Mouse (Mus musculus) B cell, adult 2 months (primary cell): ENCODE measurements around the gene Pcna.
"Not testable (repeated sequence)": the region's sequence is repeated elsewhere in the genome, so short reads cannot be mapped to it uniquely, and the experiment has no call there.

ENCODE experiments used
- DNase-seq, 2 experiments: peaks; one replicate each; pipeline ENCODE4 v3.0.0; 2022

Gene Pcna

DNA sequence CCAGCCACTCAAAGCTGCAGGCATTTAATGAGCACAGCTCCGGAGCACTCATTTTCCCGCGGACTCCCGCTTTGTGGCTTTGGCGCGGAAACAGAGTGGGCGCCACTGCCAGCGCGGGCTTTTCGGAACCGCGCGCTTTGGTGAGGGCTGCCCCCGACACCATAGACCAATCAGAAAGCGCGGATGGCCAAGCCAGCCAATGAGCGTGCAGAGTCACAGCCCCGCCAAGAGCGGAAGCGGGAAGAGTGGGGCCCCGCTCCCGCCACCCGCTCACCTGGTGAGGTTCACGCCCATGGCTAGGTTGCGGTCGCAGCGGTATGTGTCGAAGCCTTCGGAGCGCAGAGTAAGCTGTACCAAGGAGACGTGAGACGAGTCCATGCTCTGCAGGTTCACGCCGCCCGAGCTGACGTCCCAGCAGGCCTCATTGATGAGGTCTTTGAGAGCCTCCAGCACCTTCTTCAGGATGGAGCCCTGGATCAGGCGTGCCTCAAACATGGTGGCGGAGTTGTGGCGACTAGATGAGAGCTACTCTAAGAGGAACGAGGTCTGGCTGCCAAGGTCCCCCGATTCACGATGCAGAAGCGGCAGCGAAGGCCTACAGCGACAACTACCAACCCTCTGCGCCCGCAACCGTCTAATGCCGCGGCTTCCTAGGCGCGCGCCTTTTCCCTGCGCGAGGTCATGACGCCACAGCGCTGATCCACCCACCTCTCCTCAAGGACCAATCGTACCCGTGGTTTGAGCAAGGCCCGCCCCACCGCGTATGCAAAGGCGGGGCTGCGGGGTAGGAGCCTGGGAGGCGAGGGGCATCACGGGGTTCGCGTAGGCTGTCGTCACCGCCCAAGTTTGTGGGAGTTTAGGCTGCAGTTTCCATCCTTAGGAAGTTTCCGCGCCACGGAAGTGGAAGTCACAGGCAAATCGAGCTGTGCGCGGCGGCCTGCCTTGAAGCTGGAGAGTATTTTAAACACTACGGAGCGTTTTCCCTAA, at the start of gene Pcna:
Gene Pcna, minus strand, starts transcription at position 773 of the 987 bp plus-strand sequence.
- DNase-seq, result peak; percentile 97 to 98

DNA sequence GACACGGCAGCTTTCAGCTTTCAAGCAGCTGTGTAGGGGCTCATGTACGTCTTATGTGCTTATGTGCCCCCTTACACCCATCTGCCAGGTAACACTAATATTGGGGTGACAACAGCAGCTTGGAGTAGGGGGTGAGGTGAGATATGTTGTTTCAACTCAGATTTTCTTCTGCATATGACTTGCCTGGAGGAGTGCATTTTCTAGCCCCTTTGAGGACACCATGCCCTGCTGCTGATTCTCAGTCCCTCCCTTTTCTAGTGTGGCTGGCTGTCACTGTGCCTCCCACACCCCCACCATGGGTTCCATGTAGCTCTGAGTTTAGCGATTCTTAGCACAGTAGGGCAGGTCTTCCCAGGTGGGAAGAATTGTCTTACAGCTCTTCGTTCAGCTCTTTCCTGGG, 48.3 kb upstream of the Pcna start:
- DNase-seq, result no peak

DNA sequence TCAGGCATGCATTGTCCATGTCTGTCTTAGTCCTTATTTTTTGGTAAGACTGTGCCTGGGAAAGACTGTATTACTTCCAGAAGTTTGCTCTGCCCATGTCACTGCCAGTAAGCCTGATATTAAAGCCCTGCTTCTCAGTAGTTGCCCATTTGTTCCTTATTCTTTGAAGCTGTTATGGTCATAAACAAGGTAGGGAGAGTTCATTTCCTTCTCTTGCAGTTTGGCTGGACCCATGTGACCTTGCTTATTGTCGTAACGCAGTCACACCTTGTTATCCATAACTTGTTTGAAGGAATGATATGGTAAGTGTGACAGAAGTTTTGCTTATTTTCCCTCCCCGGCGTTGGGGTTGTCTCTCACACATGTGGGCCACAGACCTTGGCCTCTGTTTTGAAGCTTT, 45.1 kb upstream of the Pcna start:
- DNase-seq, result no peak

DNA sequence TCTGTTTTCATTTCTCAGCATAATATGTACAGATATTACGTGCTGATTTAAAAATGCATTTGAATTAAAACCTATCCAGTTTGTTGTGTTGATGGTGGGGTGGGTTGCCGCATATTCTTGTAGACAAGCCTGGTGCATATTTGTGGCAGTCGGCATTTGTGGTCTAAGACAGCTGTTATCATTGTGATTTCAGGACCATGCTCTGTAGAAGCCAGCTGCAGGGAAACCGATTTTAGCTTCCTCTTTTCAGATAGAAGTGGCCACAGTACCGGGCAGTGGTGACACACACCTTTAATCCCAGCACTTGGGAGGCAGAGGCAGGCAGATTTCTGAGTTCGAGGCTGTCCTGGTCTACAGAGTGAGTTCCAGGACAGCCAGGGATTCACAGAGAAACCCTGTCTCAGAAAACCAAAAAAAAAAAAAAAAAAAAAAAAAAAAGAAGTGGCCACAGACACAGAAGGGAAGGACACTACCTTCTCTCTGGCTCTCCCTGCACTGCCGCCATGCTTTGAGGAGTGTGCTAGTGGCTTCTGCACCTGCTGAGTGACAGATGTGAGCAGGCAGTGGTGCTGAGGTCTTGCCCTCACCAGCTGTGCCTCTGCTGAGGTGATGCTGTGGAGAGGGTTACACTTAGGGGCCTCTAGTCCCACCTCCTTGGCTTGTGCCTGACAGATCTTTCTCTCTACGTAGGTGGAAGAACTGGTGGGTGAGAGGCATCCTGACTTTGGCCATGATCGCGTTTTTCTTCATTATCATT, 40.8 kb upstream of the Pcna start:
- DNase-seq, result no peak

DNA sequence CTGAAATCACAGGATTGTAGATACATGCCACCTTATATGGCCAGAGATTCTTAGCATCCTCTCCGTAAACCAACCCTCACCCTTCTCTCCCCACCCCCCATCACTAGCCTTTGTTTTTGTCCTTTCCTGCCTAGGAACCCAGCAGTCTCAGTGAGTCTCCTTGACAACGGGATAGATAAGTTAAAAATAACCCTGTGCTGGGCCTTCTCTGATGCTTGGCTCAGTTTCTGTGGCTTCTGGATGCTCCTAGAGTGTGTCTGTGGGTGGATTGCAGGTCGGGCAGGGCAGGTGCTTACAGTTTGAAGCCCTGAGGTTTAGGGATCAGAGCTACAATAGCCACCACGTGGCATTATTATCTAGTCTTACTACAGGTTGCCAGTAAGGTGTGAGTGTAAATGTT, 39.0 kb upstream of the Pcna start:
- DNase-seq, result no peak

DNA sequence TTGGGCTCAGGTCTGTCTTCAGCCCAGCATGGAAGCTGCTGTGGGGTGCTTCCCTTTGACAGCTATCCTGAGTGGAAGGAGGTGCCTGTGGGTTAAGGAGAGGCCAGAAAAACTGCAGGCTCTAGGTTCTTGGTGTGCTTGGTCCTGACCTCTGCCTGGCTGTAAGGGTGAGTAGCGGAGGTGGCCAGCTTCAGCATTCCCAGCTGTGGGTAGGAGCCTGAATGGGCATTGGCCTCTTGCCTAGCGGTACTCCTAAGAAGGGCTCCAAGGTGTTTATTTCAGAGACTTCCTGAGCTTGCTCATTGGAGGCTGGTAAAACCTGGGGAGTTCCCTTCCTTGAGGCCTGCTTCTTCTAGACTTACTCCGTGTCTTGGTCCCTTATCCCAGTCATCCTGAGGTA, 38.2 kb upstream of the Pcna start:
- DNase-seq, result no peak

DNA sequence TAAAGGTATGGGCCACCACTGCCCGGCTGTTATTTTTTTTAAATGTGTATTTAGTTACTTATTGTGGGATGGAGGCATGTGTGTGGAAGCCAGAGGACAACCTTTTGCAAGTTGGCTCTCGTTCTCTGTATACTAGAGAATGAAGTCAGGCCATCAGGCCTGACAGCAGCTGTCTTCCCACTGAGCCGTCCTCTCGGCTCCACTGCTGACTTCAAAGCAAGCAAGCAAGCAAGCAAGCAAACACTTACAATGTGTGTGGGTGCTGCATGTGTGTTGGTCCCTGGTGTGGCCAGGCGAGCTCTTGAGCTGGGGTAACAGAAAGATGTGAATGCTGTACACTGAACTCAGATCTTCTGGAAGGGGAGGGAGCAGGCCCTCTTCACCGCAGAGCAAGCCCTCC, 37.7 kb upstream of the Pcna start:
- no peak for DNase-seq

DNA sequence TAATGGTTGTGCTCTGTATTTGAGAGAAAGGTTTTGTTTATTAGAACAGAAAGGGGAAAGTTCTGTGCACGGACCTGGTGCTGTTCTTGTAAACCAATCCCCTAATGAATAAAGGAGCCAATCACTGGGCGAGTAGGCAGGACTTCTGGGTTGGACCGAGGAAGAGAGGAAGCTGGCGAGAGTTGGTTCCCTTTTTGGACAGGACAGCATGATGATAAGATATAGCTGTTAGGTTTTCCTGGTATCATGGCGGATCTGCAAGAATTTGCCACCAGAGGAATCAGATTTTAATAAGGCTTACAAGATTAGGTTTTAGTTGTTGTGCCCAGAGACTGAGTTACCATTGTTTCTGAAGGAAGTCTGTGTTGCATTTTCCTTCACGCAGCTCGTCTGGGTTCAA, 36.1 kb upstream of the Pcna start:
- DNase-seq, result not testable (repeated sequence)

DNA sequence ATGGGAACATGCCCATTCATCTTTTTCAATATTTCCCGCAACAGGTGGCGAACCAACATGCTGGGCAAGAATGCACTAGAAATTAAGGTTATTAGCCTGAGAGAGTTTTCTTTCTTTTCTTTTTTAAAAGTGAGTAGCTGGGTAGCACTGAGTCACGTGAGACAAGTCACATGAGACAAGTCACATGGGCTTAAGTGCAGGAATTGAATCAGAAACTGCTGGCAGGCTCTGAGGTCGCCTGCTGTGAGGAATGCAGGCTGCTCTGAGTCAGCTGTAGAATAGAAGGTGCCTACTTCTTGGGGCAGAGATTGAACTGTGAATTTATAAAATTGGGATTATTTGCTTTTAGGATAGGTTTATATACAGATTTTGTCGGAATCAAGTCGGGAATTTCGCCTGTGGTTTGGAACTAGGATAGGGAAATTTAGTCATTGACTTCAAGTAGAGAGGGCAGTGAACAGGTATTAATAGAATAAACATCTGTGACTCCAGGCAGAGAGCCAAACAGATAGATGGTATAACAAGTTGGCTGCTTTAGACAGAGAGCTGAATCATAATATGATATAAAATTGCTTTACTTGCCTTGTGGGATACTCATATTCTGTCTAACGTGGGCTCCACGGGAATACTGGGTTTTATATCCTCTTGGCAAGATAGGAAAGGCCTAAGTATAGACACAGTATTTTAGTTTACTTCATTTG, 33.4 kb upstream of the Pcna start:
- no peak for DNase-seq

DNA sequence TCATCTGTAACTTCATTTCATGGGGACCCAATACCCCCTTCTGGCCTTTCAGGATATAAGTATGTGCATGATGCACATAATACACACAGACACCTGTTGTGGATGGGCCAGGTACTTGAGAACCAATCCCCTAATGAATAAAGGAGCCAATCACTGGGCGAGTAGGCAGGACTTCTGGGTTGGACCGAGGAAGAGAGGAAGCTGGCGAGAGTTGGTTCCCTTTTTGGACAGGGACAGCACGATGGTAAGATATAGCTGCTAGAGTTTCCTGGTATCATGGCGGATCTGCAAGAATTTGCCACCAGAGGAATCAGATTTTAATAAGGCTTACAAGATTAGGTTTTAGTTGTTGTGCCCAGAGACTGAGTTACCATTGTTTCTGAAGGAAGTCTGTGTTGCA, 32.6 kb upstream of the Pcna start:
- DNase-seq, result not testable (repeated sequence)

DNA sequence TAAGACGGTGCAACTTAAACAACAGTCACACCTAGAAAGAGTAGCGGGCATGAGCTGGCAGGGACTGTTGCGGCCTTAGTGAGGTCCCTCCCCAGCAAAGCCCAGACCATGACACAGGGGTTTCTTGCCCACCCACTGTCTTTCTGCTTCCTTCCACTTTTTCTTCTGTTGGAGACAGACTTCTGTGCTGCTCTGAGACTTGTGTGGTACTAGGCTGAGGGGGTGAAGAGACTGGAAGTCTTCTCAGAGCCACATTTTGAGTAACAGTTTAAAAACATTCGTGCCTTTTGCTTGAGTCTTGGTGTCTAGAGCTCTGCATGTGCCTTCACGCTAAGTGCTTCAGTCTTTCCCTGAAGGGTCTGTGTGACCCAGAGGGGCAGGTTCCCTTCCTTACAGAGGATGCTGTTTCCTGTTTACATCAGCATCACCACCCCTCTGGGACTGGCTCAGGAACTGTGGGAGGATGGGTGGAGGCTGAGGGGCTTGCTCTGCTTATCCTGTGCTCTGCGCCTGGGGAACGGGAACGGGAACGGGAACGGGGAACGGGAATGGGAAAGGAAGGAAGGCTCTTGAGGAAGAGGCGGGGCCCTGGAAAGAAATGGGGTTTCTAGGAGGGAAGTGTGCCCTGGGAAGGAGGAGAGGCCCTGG, 31.5 kb upstream of the Pcna start:
- no peak for DNase-seq

DNA sequence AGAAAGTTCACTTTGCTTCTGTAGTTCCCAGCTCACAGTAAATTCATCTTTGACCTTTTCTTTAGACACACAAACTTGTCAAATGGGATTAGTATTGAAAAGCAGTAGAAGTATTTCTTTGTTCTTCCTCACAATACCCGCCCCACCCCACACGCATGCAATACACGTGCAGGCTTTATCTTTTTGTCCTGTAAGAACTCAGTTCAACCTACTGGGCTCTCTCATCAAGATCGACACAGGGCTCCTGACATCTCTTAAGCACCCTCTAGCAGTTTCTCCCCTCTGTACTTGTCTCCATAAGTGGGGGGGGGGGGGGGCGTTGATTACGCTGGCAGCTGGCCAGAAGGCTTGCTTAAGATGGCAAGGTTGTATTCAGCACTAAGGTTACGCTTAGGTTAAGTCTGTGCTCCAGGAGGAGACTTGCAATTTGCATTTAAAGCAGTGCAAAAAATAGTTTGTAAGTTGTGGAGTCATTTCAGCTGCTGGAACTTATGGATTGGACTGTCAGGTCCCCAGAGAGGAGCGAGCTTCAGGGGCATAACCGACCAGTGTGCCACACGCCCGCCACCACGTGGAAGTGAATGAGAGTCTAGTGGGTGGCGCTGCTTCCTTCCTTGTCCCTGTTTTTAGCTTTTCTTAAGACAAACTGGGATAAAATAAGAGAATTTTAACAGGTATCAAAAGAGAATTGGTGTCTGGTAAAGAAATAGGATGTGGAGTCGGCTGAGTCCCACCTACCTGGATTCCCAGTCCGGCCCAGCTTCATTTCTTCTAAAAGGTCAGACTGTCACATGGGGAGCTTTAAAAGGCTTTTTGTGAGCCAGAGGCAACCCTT, 30.3 kb upstream of the Pcna start:
- no peak for DNase-seq

DNA sequence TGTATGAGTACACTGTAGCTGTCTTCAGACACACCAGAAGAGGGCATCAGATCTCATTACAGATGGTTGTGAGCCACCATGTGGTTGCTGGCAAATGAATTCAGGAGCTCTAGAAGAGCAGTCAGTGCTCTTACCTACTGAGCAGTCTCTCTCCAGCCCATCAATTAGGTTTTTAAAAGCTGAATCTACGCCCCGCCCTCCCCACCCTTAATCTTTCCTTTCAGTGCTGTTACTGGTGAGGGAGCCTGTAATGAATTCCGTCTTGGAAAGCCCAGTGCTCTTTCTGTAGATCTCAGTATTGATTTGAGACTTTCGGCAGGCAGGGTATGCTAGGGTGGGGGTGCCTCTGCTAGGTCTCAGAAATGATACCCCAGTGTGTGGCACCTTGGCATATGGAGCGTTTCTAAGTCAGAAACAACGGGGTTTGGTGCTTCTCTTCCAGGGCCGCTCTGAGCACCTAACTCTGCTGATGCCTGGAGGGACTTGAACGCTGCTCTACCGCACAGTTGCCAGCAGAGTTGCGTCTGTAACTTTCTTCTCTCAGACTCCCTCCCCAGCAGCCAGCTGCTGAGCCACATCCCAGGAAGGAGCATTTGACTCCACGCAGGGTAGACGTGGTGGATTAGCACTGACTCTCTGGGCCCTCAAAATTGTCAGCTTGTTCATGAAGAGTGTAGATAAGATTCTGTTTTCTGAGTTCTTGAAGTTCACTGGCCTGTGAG, 29.5 kb upstream of the Pcna start:
- DNase-seq, result no peak

DNA sequence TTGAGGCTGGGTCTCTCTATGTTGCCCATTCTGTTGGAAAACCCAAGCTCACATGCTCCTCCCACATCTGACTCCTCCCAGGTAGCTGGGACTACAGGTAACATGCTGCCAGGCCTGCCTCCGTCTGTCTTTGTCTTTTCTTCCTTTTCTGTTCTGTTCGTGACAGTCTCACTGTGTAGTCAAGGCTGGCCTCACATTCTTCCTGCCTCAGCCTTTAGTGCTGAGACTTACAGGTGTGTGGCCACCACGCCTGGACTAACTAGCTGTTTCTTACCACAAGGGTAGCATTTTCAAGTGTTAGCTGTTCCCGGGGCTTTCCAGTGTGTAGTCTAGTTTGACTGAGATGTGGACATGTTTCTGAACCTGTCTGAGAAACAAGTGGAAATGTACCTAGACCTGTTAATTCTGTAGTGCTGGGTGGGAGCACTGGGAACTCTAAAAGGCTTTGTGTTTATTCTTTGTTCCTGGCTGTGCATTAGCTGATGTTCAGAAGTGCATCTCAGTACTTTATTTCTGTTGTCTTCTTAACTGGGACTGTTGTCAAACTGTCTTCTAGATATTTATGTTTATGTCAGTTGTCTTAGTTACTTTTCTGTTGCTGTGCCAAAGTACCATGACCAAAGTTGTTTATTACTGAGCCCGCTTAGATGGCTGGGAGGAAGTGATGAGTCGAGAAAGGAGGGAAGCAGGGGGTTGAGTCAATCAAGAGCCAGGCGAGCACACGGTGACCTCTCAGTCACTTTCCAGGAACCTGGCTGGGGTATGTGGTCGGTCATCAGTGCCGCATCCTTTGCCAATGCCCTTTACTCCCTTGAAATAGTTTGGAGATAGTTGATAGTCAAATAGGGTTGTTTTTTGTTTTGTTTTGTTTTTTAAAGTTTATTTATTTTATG, 28.7 kb upstream of the Pcna start:
- peak; percentile 66 to 70 for DNase-seq

DNA sequence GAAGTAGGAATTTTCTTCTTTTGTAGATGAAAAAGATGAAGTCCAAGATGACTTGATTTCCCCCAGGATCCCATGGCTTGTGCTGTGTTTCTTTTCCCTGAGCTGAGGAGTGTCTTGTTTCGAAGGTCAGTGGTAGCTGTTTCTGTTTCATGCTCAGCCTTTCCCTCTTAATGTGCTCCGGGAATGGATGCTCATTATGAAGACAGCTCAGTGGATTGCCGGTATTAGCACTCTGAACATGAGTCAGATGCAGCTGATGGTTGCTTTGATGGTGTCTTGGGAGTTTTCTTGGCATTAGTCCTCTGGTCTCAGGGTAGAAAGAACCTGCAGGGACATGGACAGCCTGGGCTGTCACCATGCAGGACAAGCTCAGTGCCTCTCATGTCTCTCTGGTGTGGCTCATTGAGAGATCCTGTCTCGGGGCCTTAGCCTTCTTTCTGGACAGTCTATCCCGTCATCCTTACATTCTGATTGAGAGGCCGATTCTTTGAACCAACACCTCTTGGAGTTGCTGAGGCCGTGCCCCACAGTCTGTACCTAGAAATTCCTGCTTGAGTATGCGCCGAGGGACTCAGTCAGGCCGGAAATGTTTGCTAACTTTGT, 27.5 kb upstream of the Pcna start:
- no peak for DNase-seq

DNA sequence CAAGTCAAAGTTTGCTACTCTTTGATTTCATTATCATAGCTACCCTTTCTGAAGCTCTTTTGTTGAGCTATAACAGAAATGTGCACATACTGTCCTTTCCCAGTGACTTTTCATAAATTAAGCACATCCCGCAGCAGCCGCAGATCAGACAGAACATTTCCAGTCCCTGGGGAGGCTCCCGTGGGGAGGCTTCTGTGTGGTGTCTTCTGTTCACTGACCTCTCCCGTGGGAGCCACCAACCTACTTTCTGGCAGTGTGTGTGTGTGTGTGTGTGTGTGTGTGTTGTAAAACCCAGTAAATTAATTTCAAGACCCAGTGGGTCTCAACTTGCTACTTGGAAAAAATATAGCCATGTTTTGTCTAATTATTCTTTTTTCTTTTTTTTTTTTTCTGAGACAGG, 26.9 kb upstream of the Pcna start:
- no peak for DNase-seq

DNA sequence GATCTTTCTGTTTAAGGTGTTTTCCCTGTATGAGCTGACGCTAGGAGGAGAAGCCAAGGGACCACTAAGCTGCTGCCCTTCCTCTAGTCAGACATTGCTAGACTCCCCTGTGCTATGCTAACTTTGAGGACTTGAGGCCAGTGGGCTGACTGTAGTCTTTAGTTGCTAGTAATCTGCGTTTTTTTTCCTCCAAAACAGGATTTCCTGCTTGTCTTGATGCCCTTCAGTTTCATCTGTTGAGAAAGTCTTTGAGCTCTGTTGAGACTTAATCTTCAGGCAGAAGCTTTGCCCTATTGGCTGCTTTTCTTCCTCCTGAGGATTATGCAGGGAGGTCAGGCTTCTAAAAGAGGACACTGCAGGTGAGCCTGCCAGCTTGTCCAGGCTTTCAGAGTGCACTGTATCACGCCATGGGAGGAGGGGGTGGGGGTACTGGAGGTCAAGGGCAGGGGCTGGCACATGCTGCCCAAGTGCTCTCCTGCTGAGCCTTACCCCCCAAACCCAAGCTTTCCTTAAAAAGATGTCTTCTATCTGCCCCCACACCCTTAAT, 26.3 kb upstream of the Pcna start:
- no peak for DNase-seq

DNA sequence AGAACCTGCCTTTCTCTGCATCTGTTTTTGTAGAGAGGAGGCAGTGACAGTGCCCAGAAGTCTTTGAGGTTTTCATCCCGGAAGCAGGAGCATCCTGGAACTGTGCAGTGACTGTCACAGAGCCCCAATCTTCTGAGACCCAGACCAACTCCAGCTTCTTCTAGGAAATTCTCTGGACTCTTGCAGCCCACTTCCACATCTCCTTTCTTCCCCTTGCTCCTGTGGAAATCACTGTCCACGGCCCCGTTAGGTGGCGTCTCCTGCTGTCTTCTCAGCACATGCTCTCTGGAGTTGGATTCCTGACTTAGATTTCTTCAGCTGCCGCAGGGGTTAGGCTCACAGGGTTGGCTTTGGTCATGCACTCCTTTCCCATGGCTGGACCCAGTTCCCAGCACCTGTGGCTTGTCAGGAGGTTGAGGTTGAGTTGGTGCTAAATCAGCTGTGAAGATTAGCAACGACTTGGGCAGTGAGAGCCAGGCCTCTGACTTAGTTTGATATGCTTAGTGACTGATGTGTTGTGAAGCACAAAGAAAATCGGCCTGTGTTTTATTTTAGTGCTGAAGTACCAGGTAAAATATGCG, 25.2 kb upstream of the Pcna start:
- DNase-seq, result no peak

DNA sequence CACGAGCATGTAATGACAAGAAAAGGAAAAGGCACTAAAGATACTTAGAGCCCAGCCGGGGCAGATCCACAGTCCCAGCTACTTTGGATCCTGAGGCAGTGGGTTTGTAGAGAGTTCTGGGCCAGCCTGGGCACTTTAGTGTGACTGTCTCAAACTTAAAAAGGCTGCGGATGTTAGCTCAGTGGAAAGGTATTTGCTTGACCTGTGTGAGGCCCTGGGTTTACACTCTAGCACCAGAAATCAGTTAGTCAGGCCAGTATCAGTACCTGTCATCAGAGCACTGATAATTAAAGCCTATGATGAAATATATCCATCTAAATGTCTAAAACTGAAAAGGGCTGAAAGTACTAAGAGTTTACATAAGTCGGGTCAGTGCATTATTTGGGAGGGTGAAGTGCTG, 23.1 kb upstream of the Pcna start:
- no peak for DNase-seq
